Mouse (Mus musculus): ENCODE data around the gene Atg13.

GRCm38 (mm10) chr2:91645354-91645753 lies 65.0 kb downstream of the Atg13 start:
- TF ChIP-seq CTCF (IDR thresholded peaks at IDR 0.05; ENCODE audit: low read depth, low read length), result no peak
- no peak for TF ChIP-seq TAL1 (conservative IDR thresholded peaks at IDR 0.05; ENCODE audit: low read depth, low read length)
- no peak for TF ChIP-seq POLR2AphosphoS5 (IDR thresholded peaks at IDR 0.05; ENCODE audit: insufficient replicate concordance, low read depth, low read length)
- no peak for TF ChIP-seq GATA1 (IDR thresholded peaks at IDR 0.05; ENCODE audit: borderline replicate concordance, low read length)
- no peak for TF ChIP-seq GATA2 (IDR thresholded peaks at IDR 0.05; ENCODE audit: borderline replicate concordance, low read depth, low read length)

All from G1E (cell line).